Mouse (Mus musculus): Measurements from ENCODE around the gene Pes1.

DNA sequence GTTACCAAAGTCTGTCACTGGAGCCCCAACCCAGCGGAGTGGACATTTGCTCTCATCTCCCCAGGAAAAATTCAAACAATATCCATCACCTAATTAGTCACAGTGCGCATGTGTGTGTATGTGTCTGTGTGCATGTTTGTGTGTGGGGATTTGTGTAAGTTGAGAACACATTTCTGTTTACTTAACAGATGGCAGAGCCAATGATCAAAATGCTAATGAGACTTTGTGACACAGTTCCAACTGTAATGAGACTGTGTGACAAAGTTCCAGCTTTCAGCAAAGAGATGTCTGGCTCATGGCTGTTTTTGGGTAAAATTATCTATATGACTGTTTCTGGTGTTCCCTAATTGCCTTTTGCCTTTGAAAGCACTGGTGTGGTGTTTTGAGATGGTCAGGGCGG lies 27.5 kb upstream of the Pes1 start:
- TF ChIP-seq CTCF (IDR thresholded peaks at IDR 0.05; ENCODE audit: low read depth) (no peak), EP300 (IDR thresholded peaks at IDR 0.05; ENCODE audit: low read depth) (no peak)

All from heart, postnatal 0 days (tissue).